Mouse (Mus musculus): ENCODE measurements around the gene Npw.

- no peak for TF ChIP-seq POLR2A (IDR thresholded peaks at IDR 0.05; ENCODE audit: borderline replicate concordance, low read depth, low read length)
- TF ChIP-seq CTCF (IDR thresholded peaks at IDR 0.05; ENCODE audit: low read depth, low read length) = no peak
These were observed 49.7 kb upstream of the Npw start for GRCm38 (mm10) chr17:24707801-24708425.
